Mouse (Mus musculus): ENCODE data around the gene Pagr1b.

GRCm38 (mm10) chr7:126999568-126999967, 16.7 kb downstream of the Pagr1b start:
- TF ChIP-seq CTCF (IDR thresholded peaks at IDR 0.05; ENCODE audit: low read depth) (no peak), EP300 (optimal IDR thresholded peaks at IDR 0.05) (no peak)

All from stomach, postnatal 0 days (tissue).